Mouse (Mus musculus): ENCODE data around the gene Xk. TPM values are rescaled to one million over a fixed set of nuclear protein-coding genes. Genes with fewer than 3 reads are reported as not detected.
"Not testable (repeated sequence)": the region's sequence is repeated elsewhere in the genome, so short reads cannot be mapped to it uniquely, and the experiment has no call there.

Xk gene
- polyA plus RNA-seq, 1 experiment from 2014 or later, result 4.7 TPM

- ATAC-seq (replicated peaks; ENCODE audit: low FRiP score), result no peak
- Histone ChIP-seq H3K4me2 (ENCODE audit: low read depth, low read length, severe bottlenecking) (no peak within 1 kb of the TSS), H3K27me3 (ENCODE audit: control insufficient read depth, insufficient read depth, low read length) (no peaks in the 10 kb centered on the region), H3K4me1 (replicated peaks; ENCODE audit: control insufficient read depth, insufficient read depth, low read length) (no peaks in the 10 kb centered on the region), H3K9me3 (ENCODE audit: control insufficient read depth, low read length) (no peaks in the 10 kb centered on the region), H3K36me3 (ENCODE audit: control insufficient read depth, insufficient read depth, low read length) (no peaks in the 10 kb centered on the region), H3K27ac (ENCODE audit: low read depth, low read length) (no peak within 1 kb of the TSS), H3K9ac (ENCODE audit: low read length) (no peak within 1 kb of the TSS), H3K4me3 (ENCODE audit: low read depth, low read length) (no peak within 1 kb of the TSS)
- DNase-seq (ENCODE audit: low spot score), result no peak
- 75% methylated on average over 5 of the region's 5 CpGs for WGBS
Measured at GRCm38 (mm10) chrX:9256766-9257165, 15.8 kb upstream of the Xk start, which contains the start of gene Gm14862. Gene Gm14862 (minus strand): TSS chrX:9256899.

GRCm38 (mm10) chrX:9257831-9258230 is 14.7 kb upstream of the Xk start:
- no peak overlapping the region for H3K27ac ChIP-seq (ENCODE audit: low read depth, low read length)
- H3K27me3 ChIP-seq (ENCODE audit: control insufficient read depth, insufficient read depth, low read length), result no peaks in the 10 kb centered on the region
- ATAC-seq (replicated peaks; ENCODE audit: low FRiP score), result no peak
- no peak overlapping the region for H3K4me2 ChIP-seq (ENCODE audit: low read depth, low read length, severe bottlenecking)
- H3K9me3 ChIP-seq (ENCODE audit: control insufficient read depth, low read length), result no peaks in the 10 kb centered on the region
- H3K4me3 ChIP-seq (ENCODE audit: low read depth, low read length), result no peak overlapping the region
- H3K9ac ChIP-seq (ENCODE audit: low read length), result no peak overlapping the region
- no peaks in the 10 kb centered on the region for H3K36me3 ChIP-seq (ENCODE audit: control insufficient read depth, insufficient read depth, low read length)
- no peak for DNase-seq (ENCODE audit: low spot score)
- WGBS, result 96% methylated on average over 7 of the region's 7 CpGs
- H3K4me1 ChIP-seq (replicated peaks; ENCODE audit: control insufficient read depth, insufficient read depth, low read length), result no peaks in the 10 kb centered on the region

GRCm38 (mm10) chrX:9259267-9259666 is 13.3 kb upstream of the Xk start:
- Histone ChIP-seq H3K27ac (ENCODE audit: low read depth, low read length) (no peak overlapping the region), H3K36me3 (ENCODE audit: control insufficient read depth, insufficient read depth, low read length) (no peaks in the 10 kb centered on the region), H3K9me3 (ENCODE audit: control insufficient read depth, low read length) (no peaks in the 10 kb centered on the region), H3K4me3 (ENCODE audit: low read depth, low read length) (no peak overlapping the region), H3K9ac (ENCODE audit: low read length) (no peak overlapping the region), H3K4me1 (replicated peaks; ENCODE audit: control insufficient read depth, insufficient read depth, low read length) (no peaks in the 10 kb centered on the region), H3K4me2 (ENCODE audit: low read depth, low read length, severe bottlenecking) (no peak overlapping the region), H3K27me3 (ENCODE audit: control insufficient read depth, insufficient read depth, low read length) (no peaks in the 10 kb centered on the region)
- 92% methylated on average over 1 of the region's 1 CpGs for WGBS
- no peak for DNase-seq (ENCODE audit: low spot score)
- ATAC-seq (replicated peaks; ENCODE audit: low FRiP score), result no peak

- no peak overlapping the region for H3K9ac ChIP-seq (ENCODE audit: low read length)
- H3K4me2 ChIP-seq (ENCODE audit: low read depth, low read length, severe bottlenecking), result no peak overlapping the region
- no peak for DNase-seq (ENCODE audit: low spot score)
- no peak overlapping the region for H3K4me3 ChIP-seq (ENCODE audit: low read depth, low read length)
- H3K9me3 ChIP-seq (ENCODE audit: control insufficient read depth, low read length), result no peaks in the 10 kb centered on the region
- no peak for ATAC-seq (replicated peaks; ENCODE audit: low FRiP score)
- no peaks in the 10 kb centered on the region for H3K4me1 ChIP-seq (replicated peaks; ENCODE audit: control insufficient read depth, insufficient read depth, low read length)
- H3K27ac ChIP-seq (ENCODE audit: low read depth, low read length), result no peak overlapping the region
- WGBS, result 49% methylated on average over 3 of the region's 3 CpGs
- no peaks in the 10 kb centered on the region for H3K36me3 ChIP-seq (ENCODE audit: control insufficient read depth, insufficient read depth, low read length)
- no peaks in the 10 kb centered on the region for H3K27me3 ChIP-seq (ENCODE audit: control insufficient read depth, insufficient read depth, low read length)
Measured at GRCm38 (mm10) chrX:9271112-9271511, 1.4 kb upstream of the Xk start.

- no peak overlapping the region for H3K27ac ChIP-seq (ENCODE audit: low read depth, low read length)
- peak overlapping the region; percentile 52 for H3K4me3 ChIP-seq (ENCODE audit: low read depth, low read length)
- H3K27me3 ChIP-seq (ENCODE audit: control insufficient read depth, insufficient read depth, low read length), result no peaks in the 10 kb centered on the region
- peak; percentile 3; the same call in 1 of the 2 replicates for ATAC-seq (replicated peaks; ENCODE audit: low FRiP score)
- no peaks in the 10 kb centered on the region for H3K36me3 ChIP-seq (ENCODE audit: control insufficient read depth, insufficient read depth, low read length)
- no peaks in the 10 kb centered on the region for H3K9me3 ChIP-seq (ENCODE audit: control insufficient read depth, low read length)
- DNase-seq (ENCODE audit: low spot score), result no peak
- H3K4me1 ChIP-seq (replicated peaks; ENCODE audit: control insufficient read depth, insufficient read depth, low read length), result no peaks in the 10 kb centered on the region
- H3K4me2 ChIP-seq (ENCODE audit: low read depth, low read length, severe bottlenecking), result peak overlapping the region; percentile 51; the same call in 1 of the 2 replicates
- WGBS, result 23% methylated on average over 8 of the region's 8 CpGs
- H3K9ac ChIP-seq (ENCODE audit: low read length), result peak overlapping the region; percentile 59
Measured at GRCm38 (mm10) chrX:9271947-9272459, 553 bp upstream of the Xk start.

- H3K4me3 ChIP-seq (ENCODE audit: low read depth, low read length), result peak overlapping the region; percentile 52
- H3K4me1 ChIP-seq (replicated peaks; ENCODE audit: control insufficient read depth, insufficient read depth, low read length), result no peaks in the 10 kb centered on the region
- H3K4me2 ChIP-seq (ENCODE audit: low read depth, low read length, severe bottlenecking), result peak overlapping the region; percentile 51; the same call in 1 of the 2 replicates
- H3K27me3 ChIP-seq (ENCODE audit: control insufficient read depth, insufficient read depth, low read length), result no peaks in the 10 kb centered on the region
- WGBS, result 61% methylated on average over 12 of the region's 12 CpGs
- no peak overlapping the region for H3K27ac ChIP-seq (ENCODE audit: low read depth, low read length)
- DNase-seq (ENCODE audit: low spot score) (no peak), ATAC-seq (replicated peaks; ENCODE audit: low FRiP score) (no peak)
- H3K9me3 ChIP-seq (ENCODE audit: control insufficient read depth, low read length), result no peaks in the 10 kb centered on the region
- no peak overlapping the region; the same call in 1 of the 2 replicates for H3K9ac ChIP-seq (ENCODE audit: low read length)
- no peaks in the 10 kb centered on the region for H3K36me3 ChIP-seq (ENCODE audit: control insufficient read depth, insufficient read depth, low read length)
Measured at GRCm38 (mm10) chrX:9273377-9274002, 934 bp downstream of the Xk start.

- DNase-seq (ENCODE audit: low spot score) (no peak), ATAC-seq (replicated peaks; ENCODE audit: low FRiP score) (no peak)
- H3K27ac ChIP-seq (ENCODE audit: low read depth, low read length), result no peak overlapping the region
- H3K4me3 ChIP-seq (ENCODE audit: low read depth, low read length), result no peak overlapping the region
- H3K4me1 ChIP-seq (replicated peaks; ENCODE audit: control insufficient read depth, insufficient read depth, low read length), result no peaks in the 10 kb centered on the region
- H3K9me3 ChIP-seq (ENCODE audit: control insufficient read depth, low read length), result no peaks in the 10 kb centered on the region
- H3K9ac ChIP-seq (ENCODE audit: low read length), result no peak overlapping the region
- 76% methylated on average over 8 of the region's 8 CpGs for WGBS
- H3K36me3 ChIP-seq (ENCODE audit: control insufficient read depth, insufficient read depth, low read length), result no peaks in the 10 kb centered on the region
- H3K4me2 ChIP-seq (ENCODE audit: low read depth, low read length, severe bottlenecking), result no peak overlapping the region
- no peaks in the 10 kb centered on the region for H3K27me3 ChIP-seq (ENCODE audit: control insufficient read depth, insufficient read depth, low read length)
Measured at GRCm38 (mm10) chrX:9274321-9274720, 1.8 kb downstream of the Xk start.

GRCm38 (mm10) chrX:9283464-9283863 is 10.9 kb downstream of the Xk start, which contains the start of gene H2al1m:
Gene H2al1m (plus strand): TSS chrX:9283764.
- H3K9ac ChIP-seq (ENCODE audit: low read length), result not testable (repeated sequence)

More at GRCm38 (mm10) chrX:9283464-9283863, 10.9 kb downstream of the Xk start, which contains the start of gene H2al1m:
- ATAC-seq (replicated peaks; ENCODE audit: low FRiP score); H3K9me3 ChIP-seq (ENCODE audit: control insufficient read depth, low read length); H3K27me3 ChIP-seq (ENCODE audit: control insufficient read depth, insufficient read depth, low read length); DNase-seq (ENCODE audit: low spot score); H3K27ac ChIP-seq (ENCODE audit: low read depth, low read length); H3K4me1 ChIP-seq (replicated peaks; ENCODE audit: control insufficient read depth, insufficient read depth, low read length); H3K36me3 ChIP-seq (ENCODE audit: control insufficient read depth, insufficient read depth, low read length); H3K4me3 ChIP-seq (ENCODE audit: low read depth, low read length); H3K4me2 ChIP-seq (ENCODE audit: low read depth, low read length, severe bottlenecking): not testable (repeated sequence)
- no CpG with 5 or more reads among the region's 1 CpGs for WGBS
